Mouse (Mus musculus) olfactory bulb, adult 2 months (tissue): ENCODE measurements at regions not wholly inside any gene's neighbourhood (a gene's known extent, or its start where the extent isn't known, plus 50 kb on each side); places are given as distances from the start of the nearest gene placed in this dataset.

ENCODE experiments used
- H3K27ac ChIP-seq: fragments of 200-500 bp; 2 replicates; pipeline ENCODE4 v1.5.1; 2012; ENCODE audit warnings: low read depth, low read length; ENCODE audit not compliant: insufficient read depth
- H3K4me1 ChIP-seq: fragments of 200-500 bp; 2 replicates; pipeline ENCODE4 v1.6.1; 2012; ENCODE audit warnings: low read length; ENCODE audit not compliant: control insufficient read depth, insufficient read depth
- H3K4me3 ChIP-seq: fragments of 200-500 bp; 2 replicates; pipeline ENCODE4 v1.5.1; 2012; ENCODE audit warnings: mild to moderate bottlenecking, low read depth, low read length, moderate library complexity; ENCODE audit not compliant: insufficient read depth
- CTCF ChIP-seq: fragments of 200-500 bp; IDR thresholded peaks from 2 replicates; pipeline ENCODE4 v1.5.1; 2012; ENCODE audit warnings: low read depth, mild to moderate bottlenecking, low read length, moderate library complexity; ENCODE audit not compliant: insufficient read depth
- POLR2A ChIP-seq: fragments of 200-500 bp; IDR thresholded peaks from 2 replicates; pipeline ENCODE4 v1.6.1; 2012; ENCODE audit warnings: mild to moderate bottlenecking, low read depth, low read length, moderate library complexity; ENCODE audit not compliant: insufficient read depth
- WGBS: fragments of 180-500 bp; shearing (Covaris S2); methylation state at CpG from one replicate; pipeline ENCODE4 v1.1.7; 2018; 5-methylcytosine and 5-hydroxymethylcytosine counted together

- TF ChIP-seq CTCF (no peak), POLR2A (no peak)
- 70% methylated on average over 9 of the region's 9 CpGs for WGBS
- no peak overlapping the region for H3K27ac ChIP-seq
- no peaks in the 10 kb centered on the region for H3K4me1 ChIP-seq
- H3K4me3 ChIP-seq = no peak overlapping the region
These were observed 351.0 kb downstream of the Ets1 start for GRCm38 (mm10) chr9:32986836-32987673.

GRCm38 (mm10) chr9:32989006-32989405 is 353.0 kb downstream of the Ets1 start:
- 92% methylated on average over 1 of the region's 1 CpGs for WGBS
- no peak for TF ChIP-seq POLR2A
- no peak for TF ChIP-seq CTCF
- Histone ChIP-seq H3K4me1 (no peaks in the 10 kb centered on the region), H3K27ac (no peak overlapping the region), H3K4me3 (no peak overlapping the region)

- Histone ChIP-seq H3K27ac (no peak overlapping the region), H3K4me1 (no peaks in the 10 kb centered on the region), H3K4me3 (no peak overlapping the region)
- 92% methylated on average over 1 of the region's 1 CpGs for WGBS
- TF ChIP-seq CTCF (no peak), POLR2A (no peak)
These were observed 362.3 kb downstream of the Ets1 start for GRCm38 (mm10) chr9:32998323-32998722.

DNA sequence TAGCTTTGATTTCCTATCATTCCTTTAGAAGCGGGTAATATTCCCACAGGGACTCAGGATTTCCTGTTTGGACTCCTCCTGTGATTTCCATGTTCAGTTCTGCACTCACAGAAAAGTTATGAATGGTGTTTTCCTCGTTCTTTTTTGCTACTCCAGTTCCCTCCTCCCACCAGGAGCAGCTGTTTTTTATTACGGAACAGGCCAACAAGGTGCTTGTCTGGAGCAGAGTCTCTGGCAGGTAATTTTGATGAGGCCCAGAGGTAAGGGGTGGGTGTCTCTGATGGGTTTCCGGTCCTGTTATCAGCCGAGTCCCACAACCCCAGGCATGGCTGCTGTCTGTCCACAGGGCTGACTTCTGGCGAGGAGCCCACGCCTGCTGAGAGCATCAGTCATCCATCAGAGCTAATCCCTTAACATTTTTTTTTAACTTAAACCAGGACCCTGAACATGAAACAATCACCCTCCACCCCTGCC is 364.7 kb downstream of the Ets1 start:
- H3K4me3 ChIP-seq = no peak overlapping the region
- no peaks in the 10 kb centered on the region for H3K4me1 ChIP-seq
- no peak for TF ChIP-seq POLR2A
- TF ChIP-seq CTCF = no peak
- H3K27ac ChIP-seq = no peak overlapping the region
- WGBS = 67% methylated on average over 7 of the region's 7 CpGs

DNA sequence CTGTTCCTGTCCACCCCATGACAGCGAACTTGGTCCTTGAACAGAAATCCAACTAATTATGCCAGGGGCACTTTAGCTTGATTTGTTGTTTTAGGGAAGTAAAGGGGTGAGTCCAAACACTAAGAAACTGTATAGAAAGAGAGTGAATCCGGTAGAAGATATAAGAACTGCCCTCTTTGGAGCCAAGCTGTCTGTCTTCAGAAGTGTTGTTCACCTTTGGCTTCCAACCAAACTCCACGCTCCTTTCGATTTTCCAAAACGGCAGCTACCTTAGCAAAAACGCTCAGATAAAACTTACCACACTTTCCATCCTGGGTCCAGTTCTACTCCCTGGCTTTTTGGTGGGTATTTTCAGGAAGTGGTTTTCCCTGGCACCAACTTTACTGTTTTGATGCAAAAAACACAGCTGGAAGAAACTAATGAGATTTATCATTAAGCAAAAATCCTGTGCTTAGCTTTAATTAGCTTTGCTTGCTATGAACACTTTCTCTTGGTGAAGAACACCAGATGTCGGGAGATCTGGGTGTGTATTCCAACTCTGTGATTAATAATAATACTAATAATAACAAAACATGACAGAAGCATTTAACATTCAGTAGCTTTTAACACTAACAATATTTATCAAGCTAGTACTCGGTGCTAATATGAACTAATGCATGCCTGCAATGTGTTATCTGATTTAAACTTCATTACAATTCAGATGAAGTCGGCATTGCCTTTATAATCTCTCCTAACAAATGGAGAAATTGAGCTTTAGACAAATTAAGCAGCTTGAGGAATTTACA is 365.3 kb downstream of the Ets1 start:
- Histone ChIP-seq H3K4me3 (no peak overlapping the region), H3K27ac (no peak overlapping the region), H3K4me1 (no peaks in the 10 kb centered on the region)
- 42% methylated on average over 9 of the region's 9 CpGs for WGBS
- no peak for TF ChIP-seq CTCF
- TF ChIP-seq POLR2A = no peak

DNA sequence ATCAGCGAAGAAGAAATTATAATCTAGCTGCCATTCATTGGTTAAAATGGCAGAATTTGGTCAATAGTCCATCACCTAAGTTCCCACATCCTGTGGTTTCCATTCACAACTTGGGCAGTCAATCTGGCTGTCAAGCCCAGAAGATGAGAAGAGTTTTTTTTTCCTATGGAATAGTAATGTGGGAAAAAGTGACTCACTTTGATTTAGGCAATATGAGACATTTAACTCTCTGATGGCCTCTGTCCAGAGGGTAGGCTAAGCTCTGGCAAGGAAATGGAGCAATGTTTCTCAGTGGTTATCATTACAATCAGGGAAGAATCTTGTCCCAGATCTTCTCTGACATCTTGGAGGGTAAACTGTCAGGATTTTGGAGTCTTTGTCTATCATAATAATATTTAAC is 367.9 kb downstream of the Ets1 start:
- no peak overlapping the region for H3K27ac ChIP-seq
- no peaks in the 10 kb centered on the region for H3K4me1 ChIP-seq
- 87% methylated on average over 1 of the region's 1 CpGs for WGBS
- no peak overlapping the region for H3K4me3 ChIP-seq
- TF ChIP-seq POLR2A (no peak), CTCF (no peak)

DNA sequence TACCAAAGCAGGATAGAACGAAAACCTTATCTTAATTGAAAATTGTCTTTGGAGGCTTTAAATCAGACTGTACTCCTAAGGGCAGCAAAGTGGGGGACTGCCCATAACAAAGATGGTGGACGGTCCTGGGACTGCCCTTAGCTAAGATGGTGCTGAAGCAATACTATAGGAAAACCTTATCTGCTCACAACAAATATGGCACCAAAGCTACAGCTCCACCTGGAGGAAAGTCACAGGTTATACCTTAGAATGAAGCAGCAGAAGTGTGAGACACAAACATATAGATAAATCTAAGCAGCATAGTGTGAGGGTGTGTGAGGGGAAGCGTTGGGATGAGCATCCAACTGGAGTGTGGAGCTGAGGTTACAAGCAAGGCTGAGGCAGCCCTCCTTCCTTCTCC is 368.5 kb downstream of the Ets1 start:
- no peaks in the 10 kb centered on the region for H3K4me1 ChIP-seq
- no peak overlapping the region for H3K27ac ChIP-seq
- 86% methylated on average over 3 of the region's 3 CpGs for WGBS
- TF ChIP-seq CTCF (no peak), POLR2A (no peak)
- H3K4me3 ChIP-seq = no peak overlapping the region

DNA sequence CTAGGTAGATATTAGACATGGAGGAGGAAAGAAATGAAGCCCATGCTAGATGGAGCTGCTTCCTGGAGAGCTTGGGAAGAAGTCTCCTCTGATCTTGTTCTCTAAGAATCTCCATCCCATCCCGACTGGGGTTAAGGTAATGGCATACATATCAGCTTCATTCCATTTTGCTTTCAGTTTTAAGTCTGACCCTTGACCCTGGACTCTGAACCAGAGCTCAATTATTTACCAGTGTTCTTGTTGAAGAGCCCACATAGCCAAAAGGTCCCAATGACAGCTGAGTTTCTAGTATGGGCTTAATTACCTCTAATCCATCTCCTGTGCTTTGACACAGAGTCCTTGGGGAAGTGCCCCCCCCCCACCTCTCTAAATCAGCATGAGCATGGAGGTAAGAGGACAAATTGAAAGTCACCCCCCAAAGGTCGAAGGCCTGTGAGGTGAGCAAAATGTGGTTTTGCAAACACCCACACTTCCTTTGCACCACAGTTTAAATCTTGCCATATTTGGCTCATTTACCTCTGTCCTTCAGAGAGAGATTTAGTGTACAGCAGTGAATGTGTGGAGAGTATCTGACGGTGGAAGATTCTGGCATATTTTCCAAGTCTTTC is 371.5 kb downstream of the Ets1 start:
- H3K27ac ChIP-seq = no peak overlapping the region
- WGBS = 87% methylated on average over 3 of the region's 3 CpGs
- no peaks in the 10 kb centered on the region for H3K4me1 ChIP-seq
- no peak overlapping the region for H3K4me3 ChIP-seq
- TF ChIP-seq POLR2A = no peak
- no peak for TF ChIP-seq CTCF

DNA sequence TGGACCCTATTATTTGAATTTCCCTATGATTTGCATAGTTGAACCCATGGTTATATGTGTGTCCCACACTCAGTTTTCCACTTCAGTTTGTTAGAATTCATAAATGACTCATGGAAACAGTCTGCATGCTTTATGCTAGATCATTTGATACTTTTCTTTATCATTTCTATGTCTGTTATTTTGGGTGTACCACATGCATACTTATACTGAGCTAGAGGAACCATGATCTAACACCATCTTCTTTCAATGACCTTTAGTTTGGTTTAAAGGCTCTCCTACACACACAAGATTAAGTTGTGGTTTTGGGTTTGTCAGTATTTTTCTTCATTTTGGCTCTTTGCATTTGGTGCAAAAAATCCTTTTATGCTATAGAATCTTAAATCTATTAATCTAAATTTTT is 375.2 kb downstream of the Ets1 start:
- no peak overlapping the region for H3K4me3 ChIP-seq
- TF ChIP-seq POLR2A (no peak), CTCF (no peak)
- no peak overlapping the region for H3K27ac ChIP-seq
- no peaks in the 10 kb centered on the region for H3K4me1 ChIP-seq
